Comparison of ENCODE assay signal across 11 mouse cellular contexts in genomic region chr14:57542231-57542630, GRCm38 (mm10). TPM values are rescaled to one million over a fixed set of nuclear protein-coding genes. Genes with fewer than 3 reads are reported as not detected.
DNase-seq lines count a peak whose midpoint lies in the region; ATAC-seq and TF ChIP-seq lines count a peak whose summit lies in the region.
"Had no signal": no experiment of that assay in that cellular context is flagged by ENCODE, and none has a peak within 500 bp of the region (broad histone marks: within the 10 kb centered on the region; RNA-seq: fewer than 3 reads in every experiment).

No protein-coding gene starts in this region.

- no peaks in the 10 kb centered on the region for H3K9me3 ChIP-seq in heart, postnatal 0 days (replicated peaks; ENCODE audit: control insufficient read depth, low read length)
- H3K9me3 ChIP-seq in ES-Bruce4 (replicated peaks; ENCODE audit: control insufficient read depth, insufficient read depth, low read length, poor library complexity, severe bottlenecking) = no peaks in the 10 kb centered on the region
- peaks cover 6% of the 10 kb centered on the region; the same call in 1 of the 2 replicates for H3K9me3 ChIP-seq in embryonic facial prominence, embryonic 10.5 days
- H3K9me3 ChIP-seq in liver, embryonic 12.5 days (replicated peaks) = no peaks in the 10 kb centered on the region

- peaks cover 15% of the 10 kb centered on the region for H3K4me1 ChIP-seq in heart, postnatal 0 days (ENCODE audit: control insufficient read depth, insufficient read depth)
- peaks cover 12% of the 10 kb centered on the region for H3K4me1 ChIP-seq in ES-Bruce4 (ENCODE audit: control insufficient read depth, insufficient read depth, low read length)
- peaks cover 23% of the 10 kb centered on the region for H3K4me1 ChIP-seq in embryonic facial prominence, embryonic 10.5 days
- peaks cover 34% of the 10 kb centered on the region for H3K4me1 ChIP-seq in liver, embryonic 12.5 days

- intact Hi-C loops in heart, postnatal 14 days (cut with DNase I) = no loop called here

- TF ChIP-seq POLR2A in ES-Bruce4 (IDR thresholded peaks at IDR 0.05; ENCODE audit: insufficient read depth, low read length) = peak; percentile 10

- H3K36me3 ChIP-seq in heart, postnatal 0 days (replicated peaks; ENCODE audit: control insufficient read depth, insufficient read depth, low read length) = no peaks in the 10 kb centered on the region
- H3K36me3 ChIP-seq in ES-Bruce4 (ENCODE audit: control insufficient read depth, insufficient read depth, low read length, poor library complexity, severe bottlenecking) = no peaks in the 10 kb centered on the region
- peaks cover 5% of the 10 kb centered on the region; the same call in 1 of the 2 replicates for H3K36me3 ChIP-seq in embryonic facial prominence, embryonic 10.5 days (replicated peaks)
- H3K36me3 ChIP-seq in liver, embryonic 12.5 days = no peaks in the 10 kb centered on the region

- ATAC-seq in heart, postnatal 0 days (ENCODE audit: insufficient read depth, low read depth) = no peak
- ATAC-seq in liver, embryonic 12.5 days = no peak; the same call in 1 of the 2 replicates

- no peaks in the 10 kb centered on the region for H3K27me3 ChIP-seq in heart, postnatal 0 days (ENCODE audit: control insufficient read depth, insufficient read depth, low read length)
- no peaks in the 10 kb centered on the region for H3K27me3 ChIP-seq in ES-Bruce4 (ENCODE audit: control insufficient read depth, insufficient read depth, low read length, poor library complexity, severe bottlenecking)
- peaks cover 50% of the 10 kb centered on the region for H3K27me3 ChIP-seq in embryonic facial prominence, embryonic 10.5 days (replicated peaks; ENCODE audit: low read depth, poor library complexity, severe bottlenecking)
- H3K27me3 ChIP-seq in liver, embryonic 12.5 days (replicated peaks) = peaks cover 44% of the 10 kb centered on the region

- WGBS in heart, postnatal 0 days = 56% methylated on average over 30 of the region's 34 CpGs
- WGBS in embryonic facial prominence, embryonic 10.5 days = 36% methylated on average over 34 of the region's 34 CpGs
- 50% methylated on average over 34 of the region's 34 CpGs for WGBS in liver, embryonic 12.5 days (ENCODE audit: insufficient replicate concordance)

- TF ChIP-seq EP300 in heart, postnatal 0 days (IDR thresholded peaks at IDR 0.05; ENCODE audit: low read depth) = no peak
- TF ChIP-seq EP300 in ES-Bruce4 (IDR thresholded peaks at IDR 0.05; ENCODE audit: insufficient read depth, low read depth, low read length) = no peak

- H3K9ac ChIP-seq in heart, postnatal 0 days (replicated peaks; ENCODE audit: low read depth, low read length) = no peak overlapping the region
- peak overlapping the region; percentile 37 for H3K9ac ChIP-seq in ES-Bruce4 (ENCODE audit: low read depth, poor library complexity, severe bottlenecking)
- no peak overlapping the region for H3K9ac ChIP-seq in liver, embryonic 12.5 days

- H3K27ac ChIP-seq in heart, postnatal 0 days (ENCODE audit: low read depth) = no peak overlapping the region
- H3K27ac ChIP-seq in ES-Bruce4 (ENCODE audit: insufficient read depth, low read length) = no peak overlapping the region
- no peak overlapping the region; the same call in 1 of the 2 replicates for H3K27ac ChIP-seq in embryonic facial prominence, embryonic 10.5 days (replicated peaks)
- H3K27ac ChIP-seq in liver, embryonic 12.5 days = no peak overlapping the region
- H3K27ac ChIP-seq: macrophage had no signal

- TF ChIP-seq CTCF in heart, postnatal 0 days (IDR thresholded peaks at IDR 0.05; ENCODE audit: low read depth) = no peak
- no peak for TF ChIP-seq CTCF in ES-Bruce4 (IDR thresholded peaks at IDR 0.05; ENCODE audit: low read depth, low read length)

- no peak for DNase-seq in heart, postnatal 0 days (ENCODE audit: low spot score)
- DNase-seq in heart, postnatal 14 days = no peak
- no peak for DNase-seq in embryonic facial prominence, embryonic 10.5 days (ENCODE audit: low spot score)
- DNase-seq in neural tube, embryonic 10.5 days (ENCODE audit: extremely low spot score, low spot score) = no peak
- no peak for DNase-seq in embryo, embryonic 11 days
- DNase-seq in layer of hippocampus, adult 9-11 months = no peak
- DNase-seq: cerebellum, postnatal 36 days; kidney, adult 18-20 months had no signal

- H3K4me3 ChIP-seq in heart, postnatal 0 days (ENCODE audit: low read depth, low read length) = no peak overlapping the region
- peak overlapping the region; percentile 45 for H3K4me3 ChIP-seq in ES-Bruce4 (ENCODE audit: low read depth, low read length)
- peak overlapping the region; percentile 40; the same call in 1 of the 2 replicates for H3K4me3 ChIP-seq in embryonic facial prominence, embryonic 10.5 days
- H3K4me3 ChIP-seq in liver, embryonic 12.5 days = 0 out of 2 replicates have a peak overlapping the region, but pooled peaks have one; percentile 14

- H3K4me2 ChIP-seq in heart, postnatal 0 days (ENCODE audit: low read depth, low read length) = peak overlapping the region; percentile 32; the same call in 1 of the 2 replicates
- H3K4me2 ChIP-seq in liver, embryonic 12.5 days = peak overlapping the region; percentile 48

RNA-seq across cellular contexts. Expression of gene Il17d, which starts 17.7 kb away (rescaled TPM):
- 5.3 and 8.2 TPM in 2 replicates for total RNA-seq in heart, postnatal 0 days (2014; rRNA removed; ENCODE audit: low replicate concordance)
- 3.0 and 3.5 TPM in 2 replicates for polyA plus RNA-seq in heart, postnatal 0 days (2015; fragmentation: Nextera tagmentation; extraction: Ambion mirVana)
- 1 to 10 TPM; 4.3 to 6.0 TPM for total RNA-seq in heart, postnatal 14 days (2021)
- polyA plus RNA-seq in ES-Bruce4 (2011; ENCODE audit: insufficient read depth, insufficient read length, low read depth, missing spikeins) = 1.4 and 2.1 TPM in 2 replicates
- polyA plus RNA-seq in embryonic facial prominence, embryonic 10.5 days (2016; fragmentation: Nextera tagmentation; extraction: Ambion mirVana) = 0.77 and 0.91 TPM in 2 replicates
- 0.68 and 1.4 TPM in 2 replicates for polyA plus RNA-seq in liver, embryonic 12.5 days (2016; fragmentation: Nextera tagmentation; extraction: Ambion mirVana)
- polyA plus RNA-seq: macrophage had no signal

RNA-seq across cellular contexts. Expression of gene Eef1akmt1, which starts 29.2 kb away (rescaled TPM):
- 21.4 and 46.9 TPM in 2 replicates for total RNA-seq in heart, postnatal 0 days (2014; rRNA removed; ENCODE audit: low replicate concordance)
- 79.3 and 88.3 TPM in 2 replicates for polyA plus RNA-seq in heart, postnatal 0 days (2015; fragmentation: Nextera tagmentation; extraction: Ambion mirVana)
- total RNA-seq in heart, postnatal 14 days (2021) = 10 to 100 TPM; 29.6 to 31.6 TPM
- 26.4 and 28.9 TPM in 2 replicates for polyA plus RNA-seq in ES-Bruce4 (2011; ENCODE audit: insufficient read depth, insufficient read length, low read depth, missing spikeins)
- 107 and 112 TPM in 2 replicates for polyA plus RNA-seq in embryonic facial prominence, embryonic 10.5 days (2016; fragmentation: Nextera tagmentation; extraction: Ambion mirVana)
- polyA plus RNA-seq in liver, embryonic 12.5 days (2016; fragmentation: Nextera tagmentation; extraction: Ambion mirVana) = 53.6 and 54.5 TPM in 2 replicates
